Mouse (Mus musculus): Measurements from ENCODE around the gene Map4k3. TPM values are rescaled to one million over a fixed set of nuclear protein-coding genes. Genes with fewer than 3 reads are reported as not detected.

Map4k3 gene
- polyA plus RNA-seq, 1 experiment: 52.5 TPM

GRCm38 (mm10) chr17:80683821-80684576 is 44.3 kb downstream of the Map4k3 start:
- no peaks in the 10 kb centered on the region for H3K9me3 ChIP-seq (replicated peaks; ENCODE audit: control insufficient read depth, insufficient read depth, low read length, poor library complexity, severe bottlenecking)
- no peaks in the 10 kb centered on the region for H3K36me3 ChIP-seq (ENCODE audit: control insufficient read depth, insufficient read depth, low read length, poor library complexity, severe bottlenecking)
- no peak overlapping the region for H3K4me3 ChIP-seq (ENCODE audit: low read depth, low read length)
- peaks cover 2% of the 10 kb centered on the region for H3K4me1 ChIP-seq (ENCODE audit: control insufficient read depth, insufficient read depth, low read length)
- TF ChIP-seq EP300 (IDR thresholded peaks at IDR 0.05; ENCODE audit: insufficient read depth, low read depth, low read length): no peak
- no peak for TF ChIP-seq POLR2A (IDR thresholded peaks at IDR 0.05; ENCODE audit: insufficient read depth, low read length)
- no peak for TF ChIP-seq CTCF (IDR thresholded peaks at IDR 0.05; ENCODE audit: low read depth, low read length)
- no peaks in the 10 kb centered on the region for H3K27me3 ChIP-seq (ENCODE audit: control insufficient read depth, insufficient read depth, low read length, poor library complexity, severe bottlenecking)
- no peak overlapping the region for H3K27ac ChIP-seq (ENCODE audit: insufficient read depth, low read length)
- no peak overlapping the region for H3K9ac ChIP-seq (ENCODE audit: low read depth, poor library complexity, severe bottlenecking)

GRCm38 (mm10) chr17:80683041-80683440 is 45.2 kb downstream of the Map4k3 start:
- Histone ChIP-seq H3K27ac (ENCODE audit: insufficient read depth, low read length) (no peak overlapping the region), H3K36me3 (ENCODE audit: control insufficient read depth, insufficient read depth, low read length, poor library complexity, severe bottlenecking) (no peaks in the 10 kb centered on the region), H3K4me3 (ENCODE audit: low read depth, low read length) (no peak overlapping the region), H3K9me3 (replicated peaks; ENCODE audit: control insufficient read depth, insufficient read depth, low read length, poor library complexity, severe bottlenecking) (no peaks in the 10 kb centered on the region), H3K27me3 (ENCODE audit: control insufficient read depth, insufficient read depth, low read length, poor library complexity, severe bottlenecking) (no peaks in the 10 kb centered on the region), H3K4me1 (ENCODE audit: control insufficient read depth, insufficient read depth, low read length) (peaks cover 2% of the 10 kb centered on the region), H3K9ac (ENCODE audit: low read depth, poor library complexity, severe bottlenecking) (no peak overlapping the region)
- no peak for TF ChIP-seq CTCF (IDR thresholded peaks at IDR 0.05; ENCODE audit: low read depth, low read length)
- no peak for TF ChIP-seq POLR2A (IDR thresholded peaks at IDR 0.05; ENCODE audit: insufficient read depth, low read length)
- TF ChIP-seq EP300 (IDR thresholded peaks at IDR 0.05; ENCODE audit: insufficient read depth, low read depth, low read length): no peak

- H3K4me3 ChIP-seq (ENCODE audit: low read depth, low read length): no peak overlapping the region
Measured at GRCm38 (mm10) chr17:80678190-80678589, 50.1 kb downstream of the Map4k3 start.

GRCm38 (mm10) chr17:80676859-80677535 is 51.3 kb downstream of the Map4k3 start:
- Histone ChIP-seq H3K27ac (ENCODE audit: insufficient read depth, low read length) (no peak overlapping the region), H3K36me3 (ENCODE audit: control insufficient read depth, insufficient read depth, low read length, poor library complexity, severe bottlenecking) (no peaks in the 10 kb centered on the region), H3K9me3 (replicated peaks; ENCODE audit: control insufficient read depth, insufficient read depth, low read length, poor library complexity, severe bottlenecking) (no peaks in the 10 kb centered on the region), H3K4me3 (ENCODE audit: low read depth, low read length) (no peak overlapping the region), H3K27me3 (ENCODE audit: control insufficient read depth, insufficient read depth, low read length, poor library complexity, severe bottlenecking) (no peaks in the 10 kb centered on the region), H3K4me1 (ENCODE audit: control insufficient read depth, insufficient read depth, low read length) (no peaks in the 10 kb centered on the region), H3K9ac (ENCODE audit: low read depth, poor library complexity, severe bottlenecking) (no peak overlapping the region)
- TF ChIP-seq EP300 (IDR thresholded peaks at IDR 0.05; ENCODE audit: insufficient read depth, low read depth, low read length) (no peak), CTCF (IDR thresholded peaks at IDR 0.05; ENCODE audit: low read depth, low read length) (no peak), POLR2A (IDR thresholded peaks at IDR 0.05; ENCODE audit: insufficient read depth, low read length) (no peak)

More at GRCm38 (mm10) chr17:80678190-80678589, 50.1 kb downstream of the Map4k3 start:
- Histone ChIP-seq H3K4me1 (ENCODE audit: control insufficient read depth, insufficient read depth, low read length) (peaks cover 2% of the 10 kb centered on the region), H3K27ac (ENCODE audit: insufficient read depth, low read length) (no peak overlapping the region), H3K9ac (ENCODE audit: low read depth, poor library complexity, severe bottlenecking) (no peak overlapping the region), H3K27me3 (ENCODE audit: control insufficient read depth, insufficient read depth, low read length, poor library complexity, severe bottlenecking) (no peaks in the 10 kb centered on the region), H3K9me3 (replicated peaks; ENCODE audit: control insufficient read depth, insufficient read depth, low read length, poor library complexity, severe bottlenecking) (no peaks in the 10 kb centered on the region), H3K36me3 (ENCODE audit: control insufficient read depth, insufficient read depth, low read length, poor library complexity, severe bottlenecking) (no peaks in the 10 kb centered on the region)
- TF ChIP-seq POLR2A (IDR thresholded peaks at IDR 0.05; ENCODE audit: insufficient read depth, low read length): no peak
- TF ChIP-seq EP300 (IDR thresholded peaks at IDR 0.05; ENCODE audit: insufficient read depth, low read depth, low read length): no peak
- no peak for TF ChIP-seq CTCF (IDR thresholded peaks at IDR 0.05; ENCODE audit: low read depth, low read length)

GRCm38 (mm10) chr17:80676211-80676610 is 52.1 kb downstream of the Map4k3 start:
- H3K36me3 ChIP-seq (ENCODE audit: control insufficient read depth, insufficient read depth, low read length, poor library complexity, severe bottlenecking): no peaks in the 10 kb centered on the region
- H3K4me3 ChIP-seq (ENCODE audit: low read depth, low read length): no peak overlapping the region
- H3K27ac ChIP-seq (ENCODE audit: insufficient read depth, low read length): no peak overlapping the region
- no peaks in the 10 kb centered on the region for H3K27me3 ChIP-seq (ENCODE audit: control insufficient read depth, insufficient read depth, low read length, poor library complexity, severe bottlenecking)
- no peaks in the 10 kb centered on the region for H3K9me3 ChIP-seq (replicated peaks; ENCODE audit: control insufficient read depth, insufficient read depth, low read length, poor library complexity, severe bottlenecking)
- H3K9ac ChIP-seq (ENCODE audit: low read depth, poor library complexity, severe bottlenecking): no peak overlapping the region
- no peaks in the 10 kb centered on the region for H3K4me1 ChIP-seq (ENCODE audit: control insufficient read depth, insufficient read depth, low read length)
- TF ChIP-seq CTCF (IDR thresholded peaks at IDR 0.05; ENCODE audit: low read depth, low read length) (no peak), POLR2A (IDR thresholded peaks at IDR 0.05; ENCODE audit: insufficient read depth, low read length) (no peak), EP300 (IDR thresholded peaks at IDR 0.05; ENCODE audit: insufficient read depth, low read depth, low read length) (no peak)

GRCm38 (mm10) chr17:80670395-80670794 is 57.9 kb downstream of the Map4k3 start:
- Histone ChIP-seq H3K4me3 (ENCODE audit: low read depth, low read length) (no peak overlapping the region), H3K27me3 (ENCODE audit: control insufficient read depth, insufficient read depth, low read length, poor library complexity, severe bottlenecking) (no peaks in the 10 kb centered on the region), H3K27ac (ENCODE audit: insufficient read depth, low read length) (no peak overlapping the region), H3K4me1 (ENCODE audit: control insufficient read depth, insufficient read depth, low read length) (peaks cover 5% of the 10 kb centered on the region), H3K9me3 (replicated peaks; ENCODE audit: control insufficient read depth, insufficient read depth, low read length, poor library complexity, severe bottlenecking) (no peaks in the 10 kb centered on the region), H3K9ac (ENCODE audit: low read depth, poor library complexity, severe bottlenecking) (no peak overlapping the region), H3K36me3 (ENCODE audit: control insufficient read depth, insufficient read depth, low read length, poor library complexity, severe bottlenecking) (no peaks in the 10 kb centered on the region)
- TF ChIP-seq EP300 (IDR thresholded peaks at IDR 0.05; ENCODE audit: insufficient read depth, low read depth, low read length): no peak
- no peak for TF ChIP-seq CTCF (IDR thresholded peaks at IDR 0.05; ENCODE audit: low read depth, low read length)
- TF ChIP-seq POLR2A (IDR thresholded peaks at IDR 0.05; ENCODE audit: insufficient read depth, low read length): no peak

Measured in ES-Bruce4 (cell line).